ENCODE assay signal across 10 mouse cellular contexts in genomic region chr10:127594930-127595715, GRCm38 (mm10). TPM values are rescaled to one million over a fixed set of nuclear protein-coding genes. Genes with fewer than 3 reads are reported as not detected.
A peak's percentile ranks its signal among the peaks of the same experiment; 100 is the strongest.
DNase-seq lines count a peak whose midpoint lies in the region; ATAC-seq and TF ChIP-seq lines count a peak whose summit lies in the region.
"Had no signal": no experiment of that assay in that cellular context is flagged by ENCODE, and none has a peak within 500 bp of the region (broad histone marks: within the 10 kb centered on the region; RNA-seq: fewer than 3 reads in every experiment).

No protein-coding gene starts in this region.

- TF ChIP-seq POLR2A in liver, adult 2 months (IDR thresholded peaks at IDR 0.05; ENCODE audit: extremely low read depth, insufficient read depth, low read length): no peak

- H3K36me3 ChIP-seq in liver, adult 2 months (ENCODE audit: control insufficient read depth, insufficient read depth, low read length): peaks cover 48% of the 10 kb centered on the region

- WGBS in liver, adult 2 months: 82% methylated on average over 30 of the region's 30 CpGs

- TF ChIP-seq CTCF in liver, adult 2 months (IDR thresholded peaks at IDR 0.05; ENCODE audit: low read depth, low read length): no peak

- peaks cover 6% of the 10 kb centered on the region for H3K79me2 ChIP-seq in liver, adult 2 months (ENCODE audit: control insufficient read depth, insufficient read depth, low read length)

- H3K27me3 ChIP-seq in liver, adult 2 months (ENCODE audit: control insufficient read depth, insufficient read depth, low read length): no peaks in the 10 kb centered on the region
- H3K27me3 ChIP-seq: forebrain, embryonic 13.5 days had no signal

- DNase-seq in frontal cortex, postnatal 10 days (ENCODE audit: low spot score in 2 of 2): no peak
- no peak for DNase-seq in liver, adult 2 months (ENCODE audit: extremely low read depth, low read depth, low spot score)
- no peak for DNase-seq in liver
- DNase-seq in thymus, postnatal 25 days: peak; percentile 25
- no peak for DNase-seq in thymus, postnatal 36 days
- peak; percentile 68 for DNase-seq in telencephalon, adult 2 months (ENCODE audit: low read depth, low spot score)
- DNase-seq in spleen, postnatal 14 days (ENCODE audit: low spot score in 2 of 2): no peak
- DNase-seq: adrenal gland, postnatal 14 days had no signal

- peaks cover 5% of the 10 kb centered on the region for H3K4me1 ChIP-seq in liver, adult 2 months (ENCODE audit: control insufficient read depth, insufficient read depth, low read length)

- H3K27ac ChIP-seq in liver, adult 2 months (replicated peaks; ENCODE audit: insufficient read depth, low read depth, low read length): peak overlapping the region; percentile 26
- H3K27ac ChIP-seq: forebrain, embryonic 13.5 days had no signal

- no peak overlapping the region for H3K9ac ChIP-seq in liver, adult 2 months (ENCODE audit: low read depth, low read length)
- H3K9ac ChIP-seq: forebrain, embryonic 13.5 days had no signal

- no peak overlapping the region for H3K4me3 ChIP-seq in liver, adult 2 months (ENCODE audit: insufficient read depth, low read depth, low read length)
- H3K4me3 ChIP-seq: forebrain, embryonic 13.5 days had no signal

- peak; percentile 62 for ATAC-seq in frontal cortex, adult (ENCODE audit: low TSS enrichment)
- ATAC-seq: forebrain, embryonic 13.5 days had no signal

RNA-seq across cellular contexts. Expression of gene Lrp1, which starts 25.8 kb away (rescaled TPM):
- total RNA-seq in liver, adult 2 months (2014; rRNA removed): 193 and 278 TPM in 2 replicates
- 354 and 373 TPM in 2 replicates for polyA plus RNA-seq in liver, adult 2 months (2012; rRNA removed)

RNA-seq across cellular contexts. Expression of gene Stat6, which starts 47.7 kb away (rescaled TPM):
- total RNA-seq in liver, adult 2 months (2014; rRNA removed): 27.7 and 29.1 TPM in 2 replicates
- polyA plus RNA-seq in liver, adult 2 months (2012; rRNA removed): 29.4 and 44.7 TPM in 2 replicates

Comparison
In these comparisons a context has a peak if more than half of its experiments do, and no peak if none do; other contexts are left out.
1. DNase-seq: peak in thymus, postnatal 25 days (single experiment) and telencephalon, adult 2 months (single experiment); none in frontal cortex, postnatal 10 days (0 of 2), liver, adult 2 months (single experiment), liver (single experiment), thymus, postnatal 36 days (0 of 2) and spleen, postnatal 14 days (0 of 2).